In the genomic region with DNA sequence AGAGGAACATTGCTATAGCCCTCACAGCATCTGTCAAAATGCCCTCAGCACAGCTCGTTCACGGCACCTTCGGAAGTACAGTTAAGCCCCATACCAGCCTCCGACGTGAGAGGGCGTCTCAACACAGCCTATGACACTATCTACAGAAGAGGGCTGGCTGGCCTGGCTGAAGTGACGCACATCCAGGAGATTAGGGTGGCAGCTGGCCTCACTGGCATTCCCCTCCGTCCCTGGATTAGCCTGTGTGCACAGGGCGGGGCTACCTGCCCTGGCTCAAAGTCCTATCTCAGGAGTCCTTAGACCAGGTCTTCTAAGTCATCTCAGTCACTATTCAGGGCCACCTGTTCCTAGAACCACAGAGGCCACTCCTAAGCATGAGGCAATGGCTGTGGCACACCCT, we compare ENCODE assay signal across 12 mouse cellular contexts. TPM values are rescaled to one million over a fixed set of nuclear protein-coding genes. Genes with fewer than 3 reads are reported as not detected.
DNase-seq lines count a peak whose midpoint lies in the region; ATAC-seq and TF ChIP-seq lines count a peak whose summit lies in the region.
"Had no signal": no experiment of that assay in that cellular context is flagged by ENCODE, and none has a peak within 500 bp of the region (broad histone marks: within the 10 kb centered on the region; RNA-seq: fewer than 3 reads in every experiment).

No protein-coding gene starts in this region.

- DNase-seq in gastrocnemius, adult 2 months = peak; percentile 41
- DNase-seq in gastrocnemius, adult 8-10 months (ENCODE audit: low spot score in 2 of 2) = no peak
- DNase-seq in kidney, adult 9 months = peak; percentile 62
- no peak for DNase-seq in kidney, postnatal 14 days
- DNase-seq in R1 (ENCODE audit: low read depth, low spot score) = peak; percentile 23
- peak; percentile 56 for DNase-seq in lung, postnatal 36 days
- no peak for DNase-seq in right cerebral cortex, postnatal 14 days
- DNase-seq: cerebellum, adult 18-20 months; right cerebral cortex, adult 18-20 months had no signal

- intact Hi-C loops in gastrocnemius, adult 2 months (cut with DNase I) = loop anchor here (10.0 kb wide), 1 partner anchor 66 kb away; no protein-coding TSS in a partner anchor

- no peak overlapping the region for H3K27ac ChIP-seq in gastrocnemius, adult 2 months
- H3K27ac ChIP-seq: macrophage; neural tube, embryonic 12.5 days had no signal

- no peak for ATAC-seq in granulocyte monocyte progenitor cell, adult 5-6 weeks (replicated peaks; ENCODE audit: poor library complexity, severe bottlenecking)

- TF ChIP-seq CTCF in gastrocnemius, adult 2 months (IDR thresholded peaks at IDR 0.05) = peak; percentile 17; the same call in 1 of the 2 replicates

- H3K4me3 ChIP-seq in gastrocnemius, adult 2 months = no peak overlapping the region
- H3K4me3 ChIP-seq: neural tube, embryonic 12.5 days had no signal

RNA-seq across cellular contexts. Expression of gene Degs2, which starts 12.9 kb away (rescaled TPM):
- not detected for total RNA-seq in gastrocnemius, adult 2 months (2021)
- under 1 TPM in 2 of 4 experiments, not detected in 2; 0.29 to 0.48 TPM for total RNA-seq in gastrocnemius, adult 8-10 months (2022)
- not detected in 2 replicates for total RNA-seq in granulocyte monocyte progenitor cell, adult 5-6 weeks (2014; fragmentation: Nextera tagmentation)
- 1.3 and 2.3 TPM in 2 replicates for total RNA-seq in granulocyte monocyte progenitor cell, adult 5-6 weeks (2017)

Comparison
In these comparisons a context has a peak if more than half of its experiments do, and no peak if none do; other contexts are left out.
1. DNase-seq: peak in gastrocnemius, adult 2 months (single experiment), kidney, adult 9 months (single experiment), R1 (single experiment) and lung, postnatal 36 days (single experiment); none in gastrocnemius, adult 8-10 months (0 of 2), kidney, postnatal 14 days (single experiment) and right cerebral cortex, postnatal 14 days (single experiment).